Mouse (Mus musculus) ovary, adult 18-20 months (tissue): ENCODE measurements at regions not wholly inside any gene's neighbourhood (a gene's known extent, or its start where the extent isn't known, plus 50 kb on each side); places are given as distances from the start of the nearest gene placed in this dataset.

Source experiments
- DNase-seq: peaks from one replicate; pipeline ENCODE4 v3.0.0; 2022; ENCODE audit warnings: low spot score, mixed read lengths

- DNase-seq: no peak
Measured at GRCm38 (mm10) chr14:24947084-24947483, 460.2 kb downstream of the Rps24 start.

GRCm38 (mm10) chr14:24955891-24956410 is 469.0 kb downstream of the Rps24 start:
- DNase-seq: no peak

- DNase-seq: no peak
Measured at GRCm38 (mm10) chr14:24956528-24957210, 469.7 kb downstream of the Rps24 start.

- DNase-seq: no peak
Measured at GRCm38 (mm10) chr14:24957392-24957791, 470.5 kb downstream of the Rps24 start.

- no peak for DNase-seq
Measured at GRCm38 (mm10) chr14:24958821-24959220, 471.9 kb downstream of the Rps24 start.

GRCm38 (mm10) chr14:24959401-24959800 is 472.5 kb downstream of the Rps24 start:
- DNase-seq: no peak

GRCm38 (mm10) chr14:24960082-24960482 is 473.2 kb downstream of the Rps24 start:
- DNase-seq: peak; percentile 51

- DNase-seq: no peak
Measured at GRCm38 (mm10) chr14:24960875-24961274, 473.9 kb downstream of the Rps24 start.

GRCm38 (mm10) chr14:24961721-24962120 is 474.8 kb downstream of the Rps24 start:
- no peak for DNase-seq

- DNase-seq: no peak
Measured at GRCm38 (mm10) chr14:24969584-24969983, 482.7 kb downstream of the Rps24 start.

GRCm38 (mm10) chr14:24972357-24972756 is 485.4 kb downstream of the Rps24 start:
- no peak for DNase-seq

- no peak for DNase-seq
Measured at GRCm38 (mm10) chr14:24973039-24973438, 485.9 kb upstream of the Zmiz1 start.

- no peak for DNase-seq
Measured at GRCm38 (mm10) chr14:24973591-24973990, 485.4 kb upstream of the Zmiz1 start.

GRCm38 (mm10) chr14:24982489-24982888 is 476.5 kb upstream of the Zmiz1 start:
- DNase-seq: no peak

GRCm38 (mm10) chr14:24983279-24983678 is 475.7 kb upstream of the Zmiz1 start:
- DNase-seq: no peak

- DNase-seq: no peak
Measured at GRCm38 (mm10) chr14:24985806-24986359, 473.1 kb upstream of the Zmiz1 start.

GRCm38 (mm10) chr14:24986404-24986803 is 472.6 kb upstream of the Zmiz1 start:
- DNase-seq: no peak

GRCm38 (mm10) chr14:24993751-24994658 is 465.0 kb upstream of the Zmiz1 start:
- no peak for DNase-seq

GRCm38 (mm10) chr14:24995226-24995625 is 463.8 kb upstream of the Zmiz1 start:
- DNase-seq: no peak

- no peak for DNase-seq
Measured at GRCm38 (mm10) chr14:24997786-24998509, 461.0 kb upstream of the Zmiz1 start.

- DNase-seq: no peak
Measured at GRCm38 (mm10) chr14:24999008-24999572, 459.9 kb upstream of the Zmiz1 start.
